15 mouse cellular contexts compared by ENCODE assay signal in the genomic region with DNA sequence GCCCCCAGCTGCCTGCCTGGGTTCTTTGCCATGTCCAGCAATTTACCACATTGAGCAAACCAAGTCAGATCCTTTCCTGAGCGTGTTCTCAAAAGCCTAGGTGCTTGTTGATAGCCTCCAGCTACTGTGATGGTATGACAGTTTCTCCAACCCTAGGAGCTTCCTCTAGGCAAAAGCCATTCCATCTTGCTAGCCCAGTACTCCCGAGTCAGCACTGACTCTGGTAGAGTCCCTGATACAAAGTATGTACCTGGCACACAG.
"Had no signal": no experiment of that assay in that cellular context is flagged by ENCODE, and none has a peak within 500 bp of the region (broad histone marks: within the 10 kb centered on the region; RNA-seq: fewer than 3 reads in every experiment).

No protein-coding gene starts in this region.

- DNase-seq: retina, postnatal 1 day; right cerebral cortex, adult 18-20 months; right cerebral cortex, postnatal 14 days; right cerebral cortex, postnatal 25 days; right cerebral cortex, postnatal 4 days; spleen, adult 18-20 months; thymus, adult 18-20 months; thymus, adult 2 months; thymus, postnatal 14 days; thymus, postnatal 25 days; thymus, postnatal 36 days; thymus, postnatal 4 days had no signal

- H3K36me3 ChIP-seq: stomach, embryonic 15.5 days had no signal

- H3K9me3 ChIP-seq: neural tube, embryonic 15.5 days; stomach, embryonic 15.5 days had no signal

- H3K4me3 ChIP-seq: neural tube, embryonic 15.5 days; stomach, embryonic 15.5 days had no signal

- H3K9ac ChIP-seq: neural tube, embryonic 15.5 days; stomach, embryonic 15.5 days had no signal

- H3K4me2 ChIP-seq: neural tube, embryonic 15.5 days; stomach, embryonic 15.5 days had no signal

- H3K27ac ChIP-seq: neural tube, embryonic 15.5 days; stomach, embryonic 15.5 days; stomach, postnatal 0 days had no signal

- H3K27me3 ChIP-seq: neural tube, embryonic 15.5 days; stomach, embryonic 15.5 days had no signal
